Mouse (Mus musculus) lung, adult 2 months (tissue): ENCODE data around the gene Capn8.

Experiments
- CTCF ChIP-seq: fragments of 200-500 bp; IDR thresholded peaks from 2 replicates; pipeline ENCODE4 v1.5.1; 2011; ENCODE audit warnings: mild to moderate bottlenecking, low read length, control low read depth; ENCODE audit not compliant: insufficient read depth
- POLR2A ChIP-seq: fragments of 200-500 bp; IDR thresholded peaks from 2 replicates; pipeline ENCODE4 v1.6.1; 2011; ENCODE audit warnings: low read depth, mild to moderate bottlenecking, control low read depth, low read length, borderline replicate concordance; ENCODE audit errors: extremely low read depth

GRCm38 (mm10) chr1:182574666-182575049 is 9.9 kb downstream of the Capn8 start:
- TF ChIP-seq POLR2A = 0 out of 2 replicates have a peak, but pooled peaks have one; percentile 12
- no peak for TF ChIP-seq CTCF
